Mouse (Mus musculus) liver, postnatal 0 days (tissue): ENCODE data around the gene Dhh.

Experiments
- CTCF ChIP-seq: sonication (generic); IDR thresholded peaks from 2 replicates; pipeline ENCODE4 v1.5.1; 2016; ENCODE audit warnings: antibody characterized with exemption, low read depth
- EP300 ChIP-seq: IDR thresholded peaks from 2 replicates; pipeline ENCODE4 v1.6.1; 2016; ENCODE audit warnings: antibody characterized with exemption, low read depth, mild to moderate bottlenecking

- TF ChIP-seq CTCF, result peak; percentile 69
- TF ChIP-seq EP300, result no peak
Measured at GRCm38 (mm10) chr15:98904692-98905091, 6.4 kb upstream of the Dhh start.
